Mouse (Mus musculus) c-Kit-negative CD71-positive TER-119-positive erythroid progenitor cells, embryonic 14.5 days (primary cell): Measurements from ENCODE around the gene Slc41a3.

Source experiments
- DNase-seq: peaks from one replicate; pipeline ENCODE4 v3.0.0-alpha.2; 2013; ENCODE audit warnings: low read depth, low spot score

Gene Slc41a3

GRCm38 (mm10) chr6:90597592-90597991, 6.9 kb upstream of the Slc41a3 start:
- DNase-seq, result no peak

DNA sequence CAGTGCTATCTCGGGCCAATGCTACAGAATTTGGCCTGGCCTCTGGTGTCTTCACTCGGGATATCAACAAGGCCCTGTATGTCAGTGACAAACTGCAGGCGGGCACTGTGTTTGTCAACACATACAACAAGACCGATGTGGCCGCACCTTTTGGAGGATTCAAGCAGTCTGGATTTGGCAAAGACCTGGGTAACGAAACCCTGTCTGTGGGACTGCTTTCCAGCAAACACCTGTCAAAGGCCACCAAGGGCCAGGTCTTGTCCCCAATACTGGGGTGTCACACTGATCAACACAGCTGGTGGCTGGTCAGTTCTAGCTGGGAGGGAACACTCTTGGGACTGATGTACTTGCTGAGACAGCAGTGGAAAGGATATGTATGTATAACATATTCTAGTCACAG, 6.3 kb upstream of the Slc41a3 start:
- no peak for DNase-seq

DNA sequence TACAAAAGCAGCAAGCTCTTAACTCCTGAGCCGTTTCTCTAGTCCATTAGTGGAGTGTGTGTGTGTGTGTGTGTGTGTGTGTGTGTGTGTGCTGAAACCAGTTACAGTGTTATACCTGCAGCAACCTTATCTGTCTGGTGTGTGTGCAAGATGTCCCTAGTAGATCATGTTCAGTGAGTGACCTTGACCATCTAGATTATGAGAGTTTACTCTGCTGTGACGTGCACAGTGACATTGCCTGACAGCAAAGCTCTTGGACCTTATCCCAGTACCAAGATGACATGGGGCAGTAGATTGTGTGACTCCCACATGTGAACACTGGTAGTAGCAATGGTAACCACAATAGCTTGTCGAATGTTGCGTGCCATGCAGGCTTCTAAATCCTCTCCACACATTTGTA, 4.2 kb upstream of the Slc41a3 start:
- no peak for DNase-seq

DNA sequence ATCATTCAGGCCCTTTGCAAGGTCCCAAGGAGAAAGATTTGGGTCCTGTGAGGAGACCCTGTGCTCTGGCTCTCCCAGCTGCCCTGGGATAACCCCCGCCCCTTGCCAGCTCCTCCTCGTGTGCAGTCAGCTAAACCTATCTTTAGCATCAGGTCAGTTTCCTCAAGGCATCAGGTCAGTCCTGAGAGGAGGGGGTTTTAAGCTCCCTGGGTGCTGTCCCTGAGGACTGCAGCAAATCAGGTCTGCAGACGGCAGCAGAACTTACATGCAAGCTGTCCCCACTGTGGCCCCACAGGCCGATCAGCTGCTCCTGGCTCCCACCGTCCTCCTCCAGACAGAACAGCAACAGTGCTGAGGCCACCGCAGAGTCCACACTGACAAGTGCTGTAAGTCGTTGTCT, 2.8 kb upstream of the Slc41a3 start:
- no peak for DNase-seq

- no peak for DNase-seq
These were observed 2.2 kb upstream of the Slc41a3 start for GRCm38 (mm10) chr6:90602304-90602703.

DNA sequence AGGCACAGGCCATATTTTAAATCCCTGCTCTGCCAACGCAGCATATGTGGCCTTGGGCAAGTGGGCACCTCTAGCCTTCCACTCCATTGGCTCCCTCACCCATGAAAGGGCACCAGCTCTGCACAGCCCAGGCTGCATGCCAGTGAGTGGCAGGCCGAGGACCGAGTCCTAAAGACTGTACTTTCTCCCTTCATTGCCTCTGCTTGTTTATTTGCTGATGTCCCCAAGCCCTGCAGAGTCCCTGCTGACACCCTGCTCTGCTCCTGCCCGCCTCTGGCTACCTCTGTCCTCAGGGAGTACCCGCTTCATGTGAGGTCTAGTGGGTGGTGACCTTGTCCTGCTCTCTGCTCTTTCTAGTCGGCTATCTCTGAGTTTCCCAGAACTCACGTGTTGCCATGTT, 1.4 kb upstream of the Slc41a3 start:
- DNase-seq, result no peak

DNA sequence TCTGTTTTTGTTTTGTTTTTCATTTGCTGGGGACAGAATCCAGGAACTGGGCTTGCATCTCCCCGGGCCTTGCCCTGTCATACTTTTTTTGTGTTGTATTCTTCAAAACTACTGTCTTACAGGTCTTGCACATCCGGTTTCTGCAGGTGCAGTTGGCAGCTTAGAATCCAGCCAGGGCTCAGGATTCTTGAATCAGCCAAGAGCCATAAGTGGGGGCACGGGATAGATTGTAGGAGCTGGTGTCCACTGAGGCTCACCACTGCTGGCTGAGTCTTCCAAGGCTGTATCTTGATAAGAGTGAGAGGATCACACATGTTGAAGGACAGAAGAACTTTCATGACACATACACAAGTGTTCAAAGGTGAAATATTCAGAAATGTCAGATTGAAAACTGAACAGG, 395 bp upstream of the Slc41a3 start:
- no peak for DNase-seq

DNA sequence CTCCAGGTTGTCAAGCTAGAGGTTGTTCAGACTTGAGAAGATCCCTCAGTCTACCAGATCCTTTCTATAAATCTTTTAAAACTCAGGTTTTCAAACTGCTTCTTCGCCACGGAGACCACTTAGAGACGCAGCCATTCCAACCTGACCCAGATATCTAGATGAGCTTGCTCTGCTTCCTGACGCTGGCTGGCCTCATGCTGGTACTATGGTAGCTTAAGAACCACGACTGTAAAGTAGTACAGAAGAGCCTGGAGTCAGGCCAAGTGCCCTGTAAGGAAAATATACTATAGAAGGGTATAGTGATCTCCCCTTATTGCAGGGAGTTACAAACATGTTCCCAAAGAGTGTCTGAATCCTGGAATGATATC, 757 bp downstream of the Slc41a3 start:
- DNase-seq, result no peak

DNA sequence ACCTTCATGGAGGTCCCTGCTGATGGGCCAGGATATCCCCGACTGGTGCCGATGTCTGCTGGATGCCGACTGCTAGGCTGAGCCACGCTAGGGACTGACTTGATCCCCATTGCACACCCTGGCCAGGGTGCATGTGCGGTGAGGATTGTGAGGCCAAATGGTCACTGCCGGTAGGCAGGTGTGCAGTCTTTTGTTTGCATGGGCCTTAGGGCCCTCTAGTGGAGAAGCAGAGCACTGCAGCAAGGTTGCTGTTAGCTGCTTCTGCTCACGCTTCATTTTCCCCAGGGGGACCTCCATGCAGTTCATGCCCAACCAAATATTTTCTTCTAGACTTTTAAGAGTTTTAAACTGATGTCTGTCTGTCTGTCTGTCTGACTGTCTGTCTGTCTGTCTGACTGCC, 2.0 kb downstream of the Slc41a3 start:
- peak; percentile 82 for DNase-seq

DNA sequence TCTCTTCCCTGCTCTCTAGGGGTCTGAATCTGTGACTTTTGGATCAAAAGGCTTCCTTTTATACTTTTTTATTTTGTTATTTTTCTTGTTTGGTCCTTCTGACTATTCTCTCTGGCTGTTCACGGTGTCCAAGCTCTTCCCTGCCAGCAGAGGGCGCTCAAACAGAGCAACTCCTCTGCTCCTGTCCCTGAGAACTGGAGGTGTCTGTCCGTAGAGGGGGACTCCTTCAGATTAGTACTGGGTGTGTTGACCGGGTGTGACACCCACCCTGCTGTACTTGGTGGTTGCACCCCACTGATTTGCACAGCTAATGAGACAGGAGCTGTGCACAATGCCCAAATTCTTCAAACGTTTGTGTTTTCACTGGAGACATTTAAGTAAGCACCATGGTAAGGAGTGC, 2.7 kb downstream of the Slc41a3 start:
- DNase-seq, result peak; percentile 83

DNA sequence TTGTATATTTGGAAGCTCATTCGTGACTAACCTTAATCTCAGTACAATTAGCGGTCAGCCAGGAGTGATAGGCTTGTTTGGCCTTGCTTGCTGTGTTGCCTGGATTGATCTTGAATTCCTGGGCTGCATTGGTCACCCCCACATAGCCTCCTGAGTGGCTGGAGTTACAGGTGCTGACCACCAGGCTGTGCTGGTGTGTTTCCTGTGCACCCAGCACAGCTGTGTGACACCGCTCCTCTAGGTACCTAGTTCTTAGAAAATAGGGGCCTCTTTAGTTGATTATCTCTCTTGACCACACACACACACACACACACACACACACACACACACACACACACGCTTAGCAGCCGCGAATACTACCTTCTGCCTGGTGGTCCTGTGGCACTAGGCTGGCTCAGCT, 3.7 kb downstream of the Slc41a3 start:
- peak; percentile 56 for DNase-seq

GRCm38 (mm10) chr6:90610248-90610647, 5.7 kb downstream of the Slc41a3 start:
- no peak for DNase-seq

- DNase-seq, result no peak
These were observed 8.8 kb downstream of the Slc41a3 start for GRCm38 (mm10) chr6:90613277-90613676.

GRCm38 (mm10) chr6:90615362-90615761, 10.8 kb downstream of the Slc41a3 start:
- no peak for DNase-seq

DNA sequence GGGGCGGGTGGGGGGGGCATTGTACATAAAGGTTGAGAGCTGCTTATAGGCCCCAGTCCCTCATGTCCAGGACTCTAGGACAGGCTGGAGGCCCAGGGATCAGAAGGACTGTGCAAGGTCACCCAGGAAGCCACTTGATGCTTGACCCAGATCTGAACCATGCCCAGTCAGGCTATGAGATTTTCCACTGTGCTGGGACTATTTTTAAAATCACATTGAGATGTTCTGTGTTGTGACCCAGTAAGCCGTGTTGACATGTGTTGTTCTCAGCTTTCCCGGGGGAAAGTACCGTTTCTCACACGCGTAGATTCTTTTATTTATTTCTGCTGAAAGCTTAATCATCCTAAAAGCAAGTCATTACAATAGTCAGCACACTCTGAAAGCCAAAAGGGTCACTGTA, 11.5 kb downstream of the Slc41a3 start:
- no peak for DNase-seq

- no peak for DNase-seq
These were observed 12.0 kb downstream of the Slc41a3 start for GRCm38 (mm10) chr6:90616481-90616880.

GRCm38 (mm10) chr6:90618274-90618673, 13.7 kb downstream of the Slc41a3 start:
- no peak for DNase-seq

- DNase-seq, result peak; percentile 33
These were observed 14.5 kb downstream of the Slc41a3 start for GRCm38 (mm10) chr6:90618821-90619636.

DNA sequence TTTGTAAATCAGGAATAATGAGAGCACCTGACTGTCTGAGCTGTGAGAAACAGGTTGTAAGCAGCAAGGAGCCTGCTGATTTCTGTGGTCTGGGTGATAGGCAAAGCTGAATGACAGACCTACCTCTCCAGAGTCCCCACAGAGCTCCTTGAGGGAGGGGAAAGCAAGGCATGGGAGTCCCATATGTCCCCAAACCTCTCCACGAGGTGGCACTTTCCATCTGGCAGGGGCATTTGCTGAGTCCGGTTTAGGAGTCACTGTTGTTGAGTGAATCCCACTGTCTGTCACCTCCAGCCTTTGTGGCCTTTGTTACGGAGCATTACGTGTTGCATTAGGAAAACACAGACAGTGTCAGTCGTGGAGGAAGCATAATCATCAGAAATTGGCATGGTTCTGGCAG, 15.4 kb downstream of the Slc41a3 start:
- DNase-seq, result peak; percentile 30

GRCm38 (mm10) chr6:90620791-90621583, 16.5 kb downstream of the Slc41a3 start:
- DNase-seq, result peak; percentile 31

- DNase-seq, result peak; percentile 50
These were observed 17.0 kb downstream of the Slc41a3 start for GRCm38 (mm10) chr6:90621584-90621890.

- peak; percentile 67 for DNase-seq
These were observed 18.4 kb downstream of the Slc41a3 start for GRCm38 (mm10) chr6:90622758-90623455.

- no peak for DNase-seq
These were observed 18.9 kb downstream of the Slc41a3 start for GRCm38 (mm10) chr6:90623456-90623836.
